Mouse (Mus musculus): ENCODE data around the gene Traf7. TPM values are rescaled to one million over a fixed set of nuclear protein-coding genes. Genes with fewer than 3 reads are reported as not detected.

Traf7 gene
- total and polyA plus RNA-seq, 3 experiments: 109 to 176 (median 122) TPM

DNA sequence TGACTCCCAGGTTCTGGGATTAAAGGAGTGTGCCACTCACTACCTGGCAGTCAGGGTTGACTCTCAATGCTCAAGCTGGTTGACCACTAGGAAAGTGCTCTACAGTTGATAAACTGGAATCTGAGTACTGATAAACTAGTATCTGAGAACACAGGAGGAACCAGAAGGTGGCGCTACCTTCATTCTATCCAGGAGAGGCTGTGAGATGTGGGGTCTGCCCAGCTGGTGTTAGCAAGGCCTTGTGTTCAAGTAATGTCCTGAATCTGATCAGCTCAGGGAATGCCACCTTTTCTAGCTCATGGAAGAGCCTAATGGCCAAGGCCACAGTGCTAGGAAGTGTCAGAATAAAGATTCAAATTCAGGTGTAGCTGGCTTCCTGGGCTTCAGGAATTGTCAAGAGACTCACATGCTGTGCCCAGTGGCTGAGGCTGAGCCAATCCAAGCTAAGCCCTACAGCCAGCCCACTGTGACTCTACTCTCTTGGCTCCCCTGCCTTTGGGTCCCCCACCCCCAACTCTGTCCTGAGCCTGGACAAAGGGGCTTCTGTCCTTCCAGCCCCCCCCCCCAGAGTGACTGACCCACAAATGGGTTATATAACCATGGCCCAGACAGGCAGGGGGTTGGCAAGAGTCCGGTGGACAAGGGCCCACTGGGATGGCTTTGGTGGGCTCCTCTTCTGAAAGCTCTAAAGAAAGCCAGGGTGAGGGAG lies 33.0 kb downstream of the Traf7 start (continued):
- TF ChIP-seq RCOR1 (conservative IDR thresholded peaks at IDR 0.05; ENCODE audit: low read depth, low read length): no peak
- no peak for TF ChIP-seq ELF1 (IDR thresholded peaks at IDR 0.05; ENCODE audit: low read depth, low read length)
- no peak for TF ChIP-seq MAFK (IDR thresholded peaks at IDR 0.05; ENCODE audit: insufficient replicate concordance, low read length)
- no peak for TF ChIP-seq TCF12 (IDR thresholded peaks at IDR 0.05; ENCODE audit: low read depth, low read length)
- TF ChIP-seq KAT2A (IDR thresholded peaks at IDR 0.05; ENCODE audit: insufficient replicate concordance, low read length): no peak

GRCm38 (mm10) chr17:24490399-24490798 lies 37.3 kb downstream of the Traf7 start:
- in situ Hi-C loops (cut with MboI; ENCODE audit: low pct_ligation_motif_present, low pct_unique_long_range_greater_than_20kb, low sequenced_read_pairs): no loop called here
- Histone ChIP-seq H3K9me3 (replicated peaks; ENCODE audit: low read length) (no peaks in the 10 kb centered on the region), H3K4me3 (replicated peaks in 1 of 3; ENCODE audit: low read depth in 2 of 3, low read length in 2 of 3, poor library complexity in 1 of 3) (no peak overlapping the region), H3K4me2 (ENCODE audit: insufficient read depth, low read depth, poor library complexity, severe bottlenecking) (no peak overlapping the region), H3K79me2 (replicated peaks; ENCODE audit: control insufficient read depth, extremely low read depth, insufficient read depth, poor library complexity, severe bottlenecking) (no peaks in the 10 kb centered on the region), H3K4me1 (ENCODE audit: control insufficient read depth in 1 of 2, insufficient read depth in 2 of 2) (peaks cover 3% of the 10 kb centered on the region in 2 experiments; a peak in 2 of 4 replicates), H3K27me3 (replicated peaks) (peaks cover 53% of the 10 kb centered on the region), H3K9ac (ENCODE audit: insufficient read depth, low read depth) (no peak overlapping the region), H3K27ac (ENCODE audit: insufficient read depth, low read depth) (no peak overlapping the region), H3K36me3 (replicated peaks in 1 of 2; ENCODE audit: control insufficient read depth in 1 of 2, insufficient read depth in 1 of 2, low read length in 1 of 2) (no peaks in the 10 kb centered on the region)
- no peak for DNase-seq (ENCODE audit: extremely low read depth)
- TF ChIP-seq RAD21 (IDR thresholded peaks at IDR 0.05; ENCODE audit: low read depth, low read length) (no peak), JUN (IDR thresholded peaks at IDR 0.05; ENCODE audit: insufficient read depth, low read depth, low read length) (no peak), TCF12 (IDR thresholded peaks at IDR 0.05; ENCODE audit: low read depth, low read length) (no peak), POLR2AphosphoS2 (IDR thresholded peaks at IDR 0.05; ENCODE audit: low read depth, low read length) (no peak), ZKSCAN1 (IDR thresholded peaks at IDR 0.05; ENCODE audit: borderline replicate concordance, low read depth, low read length) (no peak), CTCF (conservative IDR thresholded peaks at IDR 0.05 in 1 of 2, IDR thresholded peaks at IDR 0.05 in 1 of 2; ENCODE audit: low read depth in 2 of 2, low read length in 2 of 2) (no peak), MAFK (IDR thresholded peaks at IDR 0.05; ENCODE audit: insufficient replicate concordance, low read length) (no peak), ETS1 (conservative IDR thresholded peaks at IDR 0.05; ENCODE audit: low read depth, low read length) (no peak), ELF1 (IDR thresholded peaks at IDR 0.05; ENCODE audit: low read depth, low read length) (no peak), BHLHE40 (IDR thresholded peaks at IDR 0.05; ENCODE audit: low read depth, low read length) (no peak), PAX5 (IDR thresholded peaks at IDR 0.05; ENCODE audit: low read length) (no peak), JUND (conservative IDR thresholded peaks at IDR 0.05; ENCODE audit: low read depth, low read length) (no peak), MEF2A (IDR thresholded peaks at IDR 0.05; ENCODE audit: borderline replicate concordance, low read depth, low read length) (no peak)
- dilution Hi-C loops (cut with MboI; ENCODE audit: extremely low pct_ligation_motif_present, extremely low pct_unique_long_range_greater_than_20kb, low sequenced_read_pairs): no loop called here
